34 mouse cellular contexts compared by ENCODE assay signal in the genomic region with DNA sequence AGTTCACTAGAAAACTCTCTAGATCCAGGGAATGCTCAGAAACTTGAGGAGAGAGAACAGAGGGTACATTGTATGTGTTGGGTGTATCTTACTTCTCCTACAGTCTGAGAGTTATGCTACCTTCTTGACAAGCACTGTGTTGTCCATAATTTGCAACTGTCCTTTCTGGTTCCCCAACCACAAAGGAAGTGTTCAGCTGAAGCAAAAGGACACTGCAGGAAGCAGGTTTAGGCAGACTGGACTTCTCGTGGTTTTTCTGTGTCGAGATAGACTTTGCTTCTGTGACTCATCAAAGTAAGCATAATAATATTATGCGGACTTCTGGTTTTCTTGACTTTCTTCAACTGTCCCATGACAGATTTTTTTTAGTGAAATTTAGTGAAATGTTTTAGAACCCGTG.
"Had no signal": no experiment of that assay in that cellular context is flagged by ENCODE, and none has a peak within 500 bp of the region (broad histone marks: within the 10 kb centered on the region; RNA-seq: fewer than 3 reads in every experiment).

No protein-coding gene starts in this region.

- ATAC-seq: hindbrain, embryonic 16.5 days; hindbrain, postnatal 0 days; inflammation-experienced regulatory T-cells, adult 6 months; intestine, embryonic 15.5 days; intestine, embryonic 16.5 days; intestine, postnatal 0 days had no signal

- H3K27ac ChIP-seq: heart, embryonic 10.5 days; heart, embryonic 13.5 days; heart, embryonic 15.5 days; hindbrain, embryonic 10.5 days; hindbrain, embryonic 12.5 days; hindbrain, embryonic 13.5 days; hindbrain, embryonic 14.5 days; hindbrain, embryonic 15.5 days; hindbrain, postnatal 0 days; intestine, embryonic 15.5 days; kidney, embryonic 15.5 days; kidney, postnatal 0 days; layer of hippocampus, adult 2 months had no signal

- DNase-seq: heart, postnatal 10 days; heart, postnatal 14 days; heart, postnatal 36 days; heart, postnatal 4 days; kidney, adult 11 months; kidney, adult 18-20 months; kidney, adult 2 months; kidney, adult 8-10 months; kidney, adult 9 months; kidney, postnatal 10 days; kidney, postnatal 14 days; kidney, postnatal 25 days; kidney, postnatal 36 days; kidney, postnatal 4 days; layer of hippocampus, adult 9-11 months; layer of hippocampus, postnatal 36 days had no signal

- H3K4me3 ChIP-seq: heart, embryonic 10.5 days; heart, embryonic 12.5 days; heart, embryonic 13.5 days; heart, embryonic 15.5 days; hindbrain, embryonic 10.5 days; hindbrain, embryonic 12.5 days; hindbrain, embryonic 13.5 days; hindbrain, embryonic 15.5 days; intestine, embryonic 15.5 days; kidney, embryonic 15.5 days; layer of hippocampus, adult 2 months had no signal

- H3K4me1 ChIP-seq: heart, embryonic 10.5 days; heart, embryonic 12.5 days; heart, embryonic 13.5 days; heart, embryonic 15.5 days; hindbrain, embryonic 10.5 days; hindbrain, embryonic 12.5 days; hindbrain, embryonic 13.5 days; hindbrain, embryonic 15.5 days; intestine, embryonic 15.5 days; kidney, embryonic 15.5 days had no signal
